Mouse (Mus musculus) limb, embryonic 11.5 days (tissue): Measurements from ENCODE around the gene Eps8l1. TPM values are rescaled to one million over a fixed set of nuclear protein-coding genes. Genes with fewer than 3 reads are reported as not detected.

Experiments
- ATAC-seq: fragments of 200-750 bp; cut with Nextera tagmentation; 2 replicates; pipeline ENCODE4 v1.8.0; 2017; ENCODE audit warnings: low read depth; ENCODE audit not compliant: insufficient number of reproducible peaks, low FRiP score, low TSS enrichment
- DNase-seq: peaks from one replicate; pipeline ENCODE4 v3.0.0-alpha.2; 2015; ENCODE audit warnings: low spot score
- H3K27ac ChIP-seq: fragments of 300-500 bp; sonication (generic); replicated peaks from 2 replicates; pipeline ENCODE4 v1.5.1; 2014; ENCODE audit warnings: low read depth, mild to moderate bottlenecking, low read length
- H3K27me3 ChIP-seq: fragments of 300-500 bp; sonication (generic); 2 replicates; pipeline ENCODE4 v1.6.1; 2014; ENCODE audit warnings: mild to moderate bottlenecking, low read length, mixed read lengths; ENCODE audit not compliant: control insufficient read depth, insufficient read depth
- H3K36me3 ChIP-seq: fragments of 300-500 bp; sonication (generic); 2 replicates; pipeline ENCODE4 v1.6.1; 2014; ENCODE audit warnings: mild to moderate bottlenecking, low read length, moderate library complexity, mixed read lengths; ENCODE audit not compliant: control insufficient read depth, insufficient read depth
- H3K4me1 ChIP-seq: fragments of 300-500 bp; sonication (generic); 2 replicates; pipeline ENCODE4 v1.6.1; 2014; ENCODE audit warnings: low read length, mixed read lengths; ENCODE audit not compliant: control insufficient read depth, insufficient read depth
- H3K4me2 ChIP-seq: fragments of 300-500 bp; sonication (generic); 2 replicates; pipeline ENCODE4 v1.6.1; 2014; ENCODE audit warnings: low read depth, mild to moderate bottlenecking, moderate library complexity; ENCODE audit not compliant: severe bottlenecking
- H3K4me3 ChIP-seq: fragments of 300-500 bp; sonication (generic); 2 replicates; pipeline ENCODE4 v1.5.1; 2014; ENCODE audit warnings: low read depth, low read length
- H3K9ac ChIP-seq: fragments of 300-500 bp; sonication (generic); 2 replicates; pipeline ENCODE4 v1.6.1; 2014; ENCODE audit warnings: mild to moderate bottlenecking, low read length
- H3K9me3 ChIP-seq: fragments of 300-500 bp; sonication (generic); 2 replicates; pipeline ENCODE4 v1.6.1; 2016; ENCODE audit warnings: low read length; ENCODE audit not compliant: control insufficient read depth
- WGBS: fragments of 180-500 bp; shearing (Covaris S2); extraction: QIAGEN DNeasy Blood & Tissue Kit; methylation state at CpG from one replicate; pipeline ENCODE4 v1.1.7; 2014; 5-methylcytosine and 5-hydroxymethylcytosine counted together
- polyA plus RNA-seq: library from polyadenylated mRNA; unstranded; fragments of >200 nt; fragmentation: Nextera tagmentation; extraction: Ambion mirVana; gene quantifications from 2 replicates; pipeline ENCODE4 v1.2.1, GENCODE M21; 2014

Gene Eps8l1
- polyA plus RNA-seq, 1 experiment from 2014 or later: 3.4 TPM

DNA sequence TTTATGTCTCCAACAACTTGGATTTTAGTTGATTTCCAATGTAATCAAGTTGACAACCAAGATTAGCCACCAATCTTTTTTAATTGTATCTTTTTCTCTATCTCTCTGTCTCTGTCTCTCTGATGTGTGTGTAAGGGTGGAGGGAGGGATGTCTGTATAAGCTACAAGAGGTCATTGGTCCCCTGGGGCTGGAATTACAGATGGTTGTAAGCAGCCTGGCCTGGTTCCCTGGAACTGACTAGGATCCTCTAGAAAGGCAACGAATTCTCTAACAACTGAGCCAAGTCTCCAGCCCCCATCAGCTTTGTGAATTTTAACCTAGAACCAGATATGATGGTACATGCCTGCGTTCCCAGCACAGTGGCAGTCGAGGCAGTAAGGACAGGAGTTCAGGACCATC lies 7.3 kb downstream of the Eps8l1 start:
- DNase-seq: no peak
- H3K4me1 ChIP-seq: peaks cover 3% of the 10 kb centered on the region; the same call in 1 of the 2 replicates
- H3K4me3 ChIP-seq: no peak overlapping the region
- 75% methylated on average over 3 of the region's 3 CpGs for WGBS
- H3K27ac ChIP-seq: no peak overlapping the region
- H3K4me2 ChIP-seq: no peak overlapping the region
- no peaks in the 10 kb centered on the region for H3K9me3 ChIP-seq
- peaks cover 24% of the 10 kb centered on the region for H3K27me3 ChIP-seq
- no peak overlapping the region for H3K9ac ChIP-seq
- H3K36me3 ChIP-seq: no peaks in the 10 kb centered on the region
- no peak for ATAC-seq

DNA sequence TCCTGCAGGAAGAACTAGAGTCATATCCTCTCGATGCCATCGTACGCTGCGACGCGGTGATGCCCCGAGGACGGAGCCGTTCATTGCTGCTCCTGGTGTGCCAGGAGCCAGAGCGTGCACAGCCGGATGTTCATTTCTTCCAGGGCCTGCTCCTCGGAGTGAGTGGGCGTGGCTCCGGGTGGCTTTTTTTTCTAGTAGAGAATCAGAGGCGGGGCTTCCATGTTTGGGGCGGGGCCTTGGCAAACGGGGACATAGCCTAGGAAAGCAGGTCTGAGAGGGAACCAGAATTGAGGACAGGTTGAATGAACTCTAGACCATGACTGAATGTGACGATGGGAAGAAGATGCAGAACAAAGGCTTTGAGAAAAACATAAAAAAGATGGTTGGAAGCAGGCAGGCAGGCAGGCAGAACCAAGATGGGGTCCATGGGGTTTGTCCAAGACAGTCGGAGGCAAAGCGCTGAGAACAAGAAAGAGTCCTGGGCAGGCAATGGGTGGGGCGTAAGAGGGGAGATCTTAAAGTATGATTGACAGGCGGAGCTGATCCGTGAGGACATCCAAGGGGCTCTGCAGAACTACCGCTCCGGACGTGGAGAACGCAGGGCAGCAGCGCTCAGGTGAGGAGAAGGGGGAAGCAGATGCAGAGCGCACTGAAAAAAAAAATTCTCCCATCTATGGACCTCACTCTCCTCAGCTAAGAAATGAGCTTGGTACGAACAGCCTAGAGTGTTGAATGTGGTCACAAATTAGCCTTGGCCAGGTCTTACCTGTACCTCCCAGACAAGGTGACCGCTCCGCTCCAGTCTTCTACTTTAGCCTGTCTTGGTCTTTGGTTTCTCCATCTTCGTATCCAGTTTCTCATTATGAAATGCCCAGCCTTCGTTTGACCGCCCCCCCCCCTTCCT lies 10.1 kb downstream of the Eps8l1 start:
- Histone ChIP-seq H3K27me3 (peaks cover 35% of the 10 kb centered on the region), H3K4me1 (peaks cover 3% of the 10 kb centered on the region; the same call in 1 of the 2 replicates), H3K4me2 (peak overlapping the region; percentile 54), H3K36me3 (no peaks in the 10 kb centered on the region), H3K9ac (peak overlapping the region; percentile 22; the same call in 1 of the 2 replicates), H3K4me3 (peak overlapping the region; percentile 23), H3K9me3 (no peaks in the 10 kb centered on the region), H3K27ac (no peak overlapping the region)
- ATAC-seq (peak; percentile 4; the same call in 1 of the 2 replicates), DNase-seq (peak; percentile 78)
- WGBS: 3% methylated on average over 35 of the region's 35 CpGs

DNA sequence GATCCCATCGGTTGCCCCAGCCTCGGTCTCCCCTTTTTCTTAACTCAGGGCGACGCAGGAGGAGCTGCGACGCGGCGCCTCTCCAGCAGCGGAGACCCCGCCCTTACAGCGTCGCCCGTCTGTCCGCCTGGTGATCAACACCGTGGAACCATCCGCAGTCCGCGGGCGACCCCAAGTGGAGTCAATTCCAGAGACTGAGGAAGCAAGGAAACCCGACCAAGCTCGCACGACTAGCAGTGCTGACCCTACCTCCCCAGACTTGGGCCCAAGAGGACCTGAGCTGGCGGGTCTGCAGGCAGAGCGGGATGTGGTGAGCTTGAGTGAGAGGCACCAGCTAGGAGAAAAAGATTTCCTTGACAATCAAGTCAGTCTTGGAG lies 10.7 kb downstream of the Eps8l1 start:
- no peaks in the 10 kb centered on the region for H3K9me3 ChIP-seq
- H3K4me1 ChIP-seq: peaks cover 3% of the 10 kb centered on the region; the same call in 1 of the 2 replicates
- DNase-seq: peak; percentile 85
- under 1% methylated on average over 24 of the region's 24 CpGs for WGBS
- H3K27me3 ChIP-seq: peaks cover 35% of the 10 kb centered on the region
- H3K4me3 ChIP-seq: peak overlapping the region; percentile 23
- peak overlapping the region; percentile 22; the same call in 1 of the 2 replicates for H3K9ac ChIP-seq
- peak; percentile 70; the same call in 1 of the 2 replicates for ATAC-seq
- no peak overlapping the region for H3K27ac ChIP-seq
- H3K4me2 ChIP-seq: peak overlapping the region; percentile 54
- no peaks in the 10 kb centered on the region for H3K36me3 ChIP-seq

DNA sequence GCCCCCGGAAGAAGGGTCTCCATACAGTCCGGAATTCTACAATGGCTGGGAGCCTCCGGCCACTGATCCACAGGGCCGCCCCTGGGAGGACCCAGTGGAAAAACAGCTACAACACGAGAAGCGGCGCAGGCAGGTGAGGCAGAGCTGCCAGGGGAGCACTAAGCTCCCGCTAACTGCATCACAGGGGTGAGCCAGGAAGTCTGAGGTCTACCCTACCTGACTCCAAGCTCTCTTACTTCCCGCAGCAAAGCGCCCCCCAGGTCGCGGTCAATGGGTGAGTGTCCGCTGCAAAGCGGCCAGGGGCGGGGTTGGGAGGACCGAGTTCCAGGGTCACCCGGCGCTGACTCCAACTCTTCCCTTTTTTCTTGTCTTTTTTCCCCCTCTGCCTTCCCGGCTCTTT lies 13.5 kb downstream of the Eps8l1 start:
- H3K9me3 ChIP-seq: no peaks in the 10 kb centered on the region
- no peak overlapping the region for H3K27ac ChIP-seq
- H3K4me1 ChIP-seq: peaks cover 9% of the 10 kb centered on the region
- H3K36me3 ChIP-seq: no peaks in the 10 kb centered on the region
- WGBS: 6% methylated on average over 18 of the region's 19 CpGs
- no peak overlapping the region for H3K9ac ChIP-seq
- DNase-seq (no peak), ATAC-seq (no peak)
- H3K27me3 ChIP-seq: peaks cover 35% of the 10 kb centered on the region
- no peak overlapping the region for H3K4me2 ChIP-seq
- no peak overlapping the region for H3K4me3 ChIP-seq

DNA sequence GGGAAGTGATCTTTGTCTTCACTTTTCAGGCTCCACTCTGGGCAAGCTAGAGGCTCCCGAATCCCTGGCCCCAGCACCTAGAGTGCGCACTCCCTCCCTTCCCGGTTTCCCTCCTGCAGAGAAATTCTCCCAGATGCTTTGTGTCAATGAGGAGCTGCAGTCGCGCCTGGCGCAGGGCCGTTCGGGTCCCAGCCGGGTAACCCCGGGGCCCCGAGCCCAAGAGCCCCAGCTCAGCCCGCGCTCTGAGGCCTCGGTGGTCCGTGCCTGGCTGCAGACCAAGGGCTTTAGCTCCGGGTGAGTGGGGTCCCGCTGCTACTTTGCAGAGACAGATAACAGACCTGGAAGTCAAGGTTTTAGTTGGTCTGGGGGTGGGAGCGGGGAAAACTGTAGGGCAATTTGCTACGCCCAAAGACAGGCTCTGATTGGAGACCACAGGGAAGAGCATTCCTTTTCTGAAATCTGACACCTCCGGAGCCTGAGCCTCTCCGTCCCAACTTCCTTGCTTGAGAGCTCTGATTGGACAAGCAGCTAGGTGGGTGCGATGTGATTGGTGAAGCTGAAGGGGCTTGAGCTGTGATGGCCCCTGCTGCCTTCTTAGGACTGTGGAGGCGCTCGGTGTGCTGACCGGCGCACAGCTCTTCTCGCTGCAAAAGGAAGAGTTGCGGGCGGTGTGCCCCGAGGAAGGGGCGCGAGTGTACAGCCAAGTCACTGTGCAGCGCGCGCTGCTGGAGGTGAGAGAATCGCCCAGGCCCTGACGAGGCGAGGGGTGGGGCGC lies 17.7 kb downstream of the Eps8l1 start:
- Histone ChIP-seq H3K9me3 (no peaks in the 10 kb centered on the region), H3K4me3 (peak overlapping the region; percentile 47), H3K4me2 (peak overlapping the region; percentile 74), H3K27me3 (peaks cover 7% of the 10 kb centered on the region), H3K27ac (peak overlapping the region; percentile 90), H3K36me3 (peaks cover 8% of the 10 kb centered on the region), H3K9ac (peak overlapping the region; percentile 72), H3K4me1 (peaks cover 6% of the 10 kb centered on the region; the same call in 1 of the 2 replicates)
- DNase-seq (peak; percentile 88), ATAC-seq (peak; percentile 95)
- WGBS: under 1% methylated on average over 39 of the region's 39 CpGs

DNA sequence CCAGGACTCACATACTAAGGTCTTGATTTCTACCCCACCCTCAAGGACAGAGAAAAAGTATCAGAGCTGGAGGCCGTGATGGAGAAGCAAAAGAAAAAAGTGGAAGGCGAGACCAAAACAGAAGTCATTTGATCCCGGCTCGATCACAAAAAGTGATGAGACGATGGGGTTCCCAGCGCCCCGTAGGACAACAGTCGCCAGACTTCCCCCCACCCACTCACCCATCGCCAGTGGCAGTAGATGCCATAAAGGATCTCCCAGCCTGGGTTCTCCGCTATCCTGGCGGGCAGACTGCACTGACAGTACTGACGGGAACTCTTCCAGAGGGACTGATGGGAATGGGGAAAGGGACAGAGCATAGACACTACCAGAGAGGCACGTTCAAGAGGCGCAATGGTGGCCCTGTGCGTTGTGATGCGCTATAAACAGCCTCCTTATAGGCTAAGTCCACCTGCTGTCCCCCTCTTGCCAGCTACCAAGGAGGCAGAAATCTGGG lies 18.4 kb downstream of the Eps8l1 start:
- H3K9ac ChIP-seq: peak overlapping the region; percentile 72
- DNase-seq: peak; percentile 32
- peak overlapping the region; percentile 47 for H3K4me3 ChIP-seq
- peaks cover 4% of the 10 kb centered on the region; the same call in 1 of the 2 replicates for H3K27me3 ChIP-seq
- H3K9me3 ChIP-seq: no peaks in the 10 kb centered on the region
- peak overlapping the region; percentile 74 for H3K4me2 ChIP-seq
- peaks cover 6% of the 10 kb centered on the region; the same call in 1 of the 2 replicates for H3K4me1 ChIP-seq
- 1% methylated on average over 16 of the region's 16 CpGs for WGBS
- H3K36me3 ChIP-seq: peaks cover 11% of the 10 kb centered on the region
- peak overlapping the region; percentile 68 for H3K27ac ChIP-seq
- ATAC-seq: no peak

DNA sequence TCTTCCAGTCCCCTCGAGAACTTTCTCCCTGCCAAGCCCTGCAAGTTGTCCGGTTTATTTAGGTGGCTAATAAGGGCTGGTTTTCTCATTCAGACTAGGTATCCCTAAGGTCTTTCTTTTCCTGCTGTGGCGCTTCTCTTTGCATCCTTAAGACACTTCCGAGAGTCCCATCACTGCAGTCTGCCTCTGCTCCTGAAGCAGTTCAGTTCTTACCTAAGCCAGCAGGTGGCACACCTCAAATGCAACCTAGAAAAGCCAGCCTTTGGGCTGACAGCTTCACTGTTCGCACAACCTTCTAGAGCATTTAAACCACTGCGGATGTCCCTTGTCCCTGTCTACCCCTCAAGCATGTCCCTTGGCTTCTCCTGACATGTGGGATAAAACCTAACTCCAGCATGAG lies 19.2 kb downstream of the Eps8l1 start:
- H3K4me2 ChIP-seq: no peak overlapping the region
- no peak overlapping the region for H3K9ac ChIP-seq
- 0 out of 2 replicates have a peak, but pooled peaks cover 2% of the 10 kb centered on the region for H3K27me3 ChIP-seq
- no peak overlapping the region for H3K27ac ChIP-seq
- H3K4me1 ChIP-seq: peaks cover 6% of the 10 kb centered on the region; the same call in 1 of the 2 replicates
- ATAC-seq (no peak), DNase-seq (peak; percentile 61)
- 25% methylated on average over 6 of the region's 6 CpGs for WGBS
- H3K4me3 ChIP-seq: no peak overlapping the region
- H3K9me3 ChIP-seq: no peaks in the 10 kb centered on the region
- peaks cover 18% of the 10 kb centered on the region for H3K36me3 ChIP-seq

DNA sequence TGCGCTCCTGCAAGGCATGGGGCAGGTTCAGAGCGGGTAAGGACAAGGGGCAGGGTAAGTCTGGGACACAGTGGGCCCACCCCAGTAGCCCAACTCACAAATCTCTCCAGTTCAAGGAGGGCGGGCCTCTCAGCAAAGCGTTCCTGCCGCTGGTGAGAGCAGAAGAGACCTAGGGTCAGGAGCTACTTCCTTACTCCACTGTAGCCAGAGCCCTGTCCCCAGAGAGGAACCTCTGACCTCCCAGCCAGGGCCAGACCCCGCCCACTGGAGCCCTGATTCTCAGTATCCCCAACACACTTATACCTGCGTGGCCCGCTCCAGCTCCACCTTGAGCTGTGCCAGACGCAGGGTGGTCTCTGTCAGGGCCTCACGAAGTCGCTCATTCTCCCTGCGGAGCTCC lies 21.8 kb downstream of the Eps8l1 start:
- DNase-seq (no peak), ATAC-seq (no peak)
- no peak overlapping the region for H3K9ac ChIP-seq
- no peak overlapping the region for H3K27ac ChIP-seq
- peaks cover 22% of the 10 kb centered on the region for H3K36me3 ChIP-seq
- H3K9me3 ChIP-seq: no peaks in the 10 kb centered on the region
- no peak overlapping the region for H3K4me2 ChIP-seq
- peaks cover 6% of the 10 kb centered on the region; the same call in 1 of the 2 replicates for H3K4me1 ChIP-seq
- WGBS: 87% methylated on average over 12 of the region's 12 CpGs
- H3K4me3 ChIP-seq: no peak overlapping the region
- no peaks in the 10 kb centered on the region for H3K27me3 ChIP-seq
